Mouse (Mus musculus) bone marrow macrophage, adult 2 months (primary cell): ENCODE data around the gene Ank. TPM values are rescaled to one million over a fixed set of nuclear protein-coding genes. Genes with fewer than 3 reads are reported as not detected.

Experiments used
- H3K27ac ChIP-seq: 2 replicates; pipeline ENCODE4 v1.5.1; 2012; ENCODE audit warnings: low read depth, low read length; ENCODE audit not compliant: insufficient read depth
- H3K4me1 ChIP-seq: 2 replicates; pipeline ENCODE4 v1.6.1; 2012; ENCODE audit warnings: low read length; ENCODE audit not compliant: control insufficient read depth, insufficient read depth
- H3K4me3 ChIP-seq: 2 replicates; pipeline ENCODE4 v1.5.1; 2012; ENCODE audit warnings: mild to moderate bottlenecking, low read length, moderate library complexity; ENCODE audit not compliant: insufficient read depth
- CTCF ChIP-seq: IDR thresholded peaks from 2 replicates; pipeline ENCODE4 v1.5.1; 2012; ENCODE audit warnings: low read depth, mild to moderate bottlenecking, low read length, moderate library complexity
- POLR2A ChIP-seq: IDR thresholded peaks from 2 replicates; pipeline ENCODE4 v1.6.1; 2012; ENCODE audit warnings: mild to moderate bottlenecking, low read depth, low read length, borderline replicate concordance
- polyA plus RNA-seq: library from polyadenylated mRNA; stranded (reverse); fragments of >200 nt; gene quantifications from 2 replicates; pipeline ENCODE4 v1.2.4, GENCODE M21; 2012; ENCODE audit not compliant: missing spikeins, insufficient read depth, insufficient read length

Ank gene
- polyA plus RNA-seq, 1 experiment, result 65.5 TPM

- Histone ChIP-seq H3K4me3 (no peak overlapping the region), H3K27ac (no peak overlapping the region), H3K4me1 (peaks cover 70% of the 10 kb centered on the region)
- no peak for TF ChIP-seq CTCF
- TF ChIP-seq POLR2A, result no peak
Observed at GRCm38 (mm10) chr15:27623286-27623685, 156.8 kb downstream of the Ank start.

GRCm38 (mm10) chr15:27625014-27625889 lies 158.8 kb downstream of the Ank start:
- TF ChIP-seq POLR2A, result no peak
- TF ChIP-seq CTCF, result no peak
- peak overlapping the region; percentile 87 for H3K27ac ChIP-seq
- peaks cover 62% of the 10 kb centered on the region for H3K4me1 ChIP-seq
- peak overlapping the region; percentile 35 for H3K4me3 ChIP-seq

GRCm38 (mm10) chr15:27625890-27626255 lies 159.4 kb downstream of the Ank start:
- peak overlapping the region; percentile 35 for H3K4me3 ChIP-seq
- TF ChIP-seq CTCF (no peak), POLR2A (no peak)
- peaks cover 59% of the 10 kb centered on the region for H3K4me1 ChIP-seq
- H3K27ac ChIP-seq, result peak overlapping the region; percentile 87

- Histone ChIP-seq H3K27ac (peak overlapping the region; percentile 87), H3K4me1 (peaks cover 59% of the 10 kb centered on the region), H3K4me3 (peak overlapping the region; percentile 35)
- TF ChIP-seq POLR2A (no peak), CTCF (no peak)
Observed at GRCm38 (mm10) chr15:27626314-27626713, 159.8 kb downstream of the Ank start.

- H3K4me1 ChIP-seq, result peaks cover 48% of the 10 kb centered on the region
- H3K27ac ChIP-seq, result peak overlapping the region; percentile 30
- TF ChIP-seq POLR2A (no peak), CTCF (no peak)
Observed at GRCm38 (mm10) chr15:27627794-27628193, 161.3 kb downstream of the Ank start.

GRCm38 (mm10) chr15:27629046-27629445 lies 162.6 kb downstream of the Ank start:
- Histone ChIP-seq H3K4me1 (peaks cover 37% of the 10 kb centered on the region), H3K27ac (no peak overlapping the region), H3K4me3 (peak overlapping the region; percentile 92)
- no peak for TF ChIP-seq CTCF
- no peak for TF ChIP-seq POLR2A

More at GRCm38 (mm10) chr15:27627794-27628193, 161.3 kb downstream of the Ank start:
- peak overlapping the region; percentile 21 for H3K4me3 ChIP-seq

GRCm38 (mm10) chr15:27629800-27630600 lies 163.5 kb downstream of the Ank start:
- Histone ChIP-seq H3K4me3 (peak overlapping the region; percentile 92), H3K4me1 (peaks cover 29% of the 10 kb centered on the region), H3K27ac (peak overlapping the region; percentile 69)
- TF ChIP-seq POLR2A, result no peak
- TF ChIP-seq CTCF, result no peak

- TF ChIP-seq CTCF, result no peak
- TF ChIP-seq POLR2A, result no peak
- peak within 1 kb of the TSS; percentile 69 for H3K27ac ChIP-seq
- peak within 1 kb of the TSS; percentile 92 for H3K4me3 ChIP-seq
- H3K4me1 ChIP-seq, result peaks cover 27% of the 10 kb centered on the region
Observed at GRCm38 (mm10) chr15:27630601-27631383, 164.3 kb downstream of the Ank start, which contains the start of gene Otulin. Gene Otulin (minus strand): TSS chr15:27630693.
